Mouse (Mus musculus) erythroblast, embryonic 14.5 days (primary cell): Measurements from ENCODE around the gene Trrap.

ENCODE experiments used
- GATA1 ChIP-seq: IDR thresholded peaks from 2 replicates; pipeline ENCODE4 v1.6.1; 2012; ENCODE audit warnings: low read length, inconsistent platforms, mixed read lengths
- TAL1 ChIP-seq: IDR thresholded peaks from 3 replicates; pipeline ENCODE4 v1.6.1; 2012; ENCODE audit warnings: low read length, inconsistent platforms, mixed read lengths

- no peak for TF ChIP-seq TAL1
- no peak for TF ChIP-seq GATA1
Measured at GRCm38 (mm10) chr5:144860913-144861312, 93.4 kb downstream of the Trrap start.
